11 mouse cellular contexts compared by ENCODE assay signal in the genomic region with DNA sequence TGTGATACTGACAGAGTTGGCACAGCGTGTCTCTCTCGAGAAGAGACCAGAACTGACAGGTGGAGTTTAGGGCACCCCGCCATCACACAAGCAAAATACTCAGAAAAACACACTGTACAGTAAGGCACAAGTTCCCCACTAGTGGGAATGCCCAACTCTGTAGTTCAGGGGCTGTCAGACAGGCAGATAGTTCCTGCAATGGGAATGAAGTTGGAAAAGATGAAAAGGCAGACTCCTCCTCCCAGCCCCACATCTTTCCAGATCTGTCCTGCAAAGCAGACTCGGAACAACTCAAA.
A peak's percentile ranks its signal among the peaks of the same experiment; 100 is the strongest.
DNase-seq lines count a peak whose midpoint lies in the region; ATAC-seq and TF ChIP-seq lines count a peak whose summit lies in the region.
"Had no signal": no experiment of that assay in that cellular context is flagged by ENCODE, and none has a peak within 500 bp of the region (broad histone marks: within the 10 kb centered on the region; RNA-seq: fewer than 3 reads in every experiment).

No protein-coding gene starts in this region.

- no peak overlapping the region for H3K4me2 ChIP-seq in hindbrain, postnatal 0 days (ENCODE audit: low read depth, low read length)
- no peak overlapping the region for H3K4me2 ChIP-seq in hindbrain, embryonic 12.5 days (replicated peaks)
- H3K4me2 ChIP-seq in CH12.LX (ENCODE audit: insufficient read depth, low read depth, poor library complexity, severe bottlenecking): peak overlapping the region; percentile 59
- H3K4me2 ChIP-seq in limb, embryonic 12.5 days: no peak overlapping the region; the same call in 1 of the 2 replicates
- H3K4me2 ChIP-seq: midbrain, embryonic 11.5 days had no signal

- no peak for TF ChIP-seq RAD21 in CH12.LX (IDR thresholded peaks at IDR 0.05; ENCODE audit: low read depth, low read length)

- H3K4me3 ChIP-seq in hindbrain, postnatal 0 days (ENCODE audit: low read length): no peak overlapping the region
- H3K4me3 ChIP-seq in hindbrain, embryonic 12.5 days: no peak overlapping the region
- no peak overlapping the region for H3K4me3 ChIP-seq in CH12.LX (replicated peaks in 1 of 3; ENCODE audit: low read depth in 2 of 3, low read length in 2 of 3, poor library complexity in 1 of 3)
- no peak overlapping the region for H3K4me3 ChIP-seq in embryonic facial prominence, embryonic 10.5 days
- no peak overlapping the region for H3K4me3 ChIP-seq in limb, embryonic 12.5 days (replicated peaks)

- no peak for DNase-seq in hindbrain, postnatal 0 days (ENCODE audit: low spot score)
- DNase-seq in CH12.LX (ENCODE audit: extremely low read depth): no peak
- no peak for DNase-seq in embryonic facial prominence, embryonic 10.5 days (ENCODE audit: low spot score)
- no peak for DNase-seq in adipocyte (ENCODE audit: low spot score)
- DNase-seq in gastrocnemius, postnatal 25 days: no peak
- no peak for DNase-seq in frontal cortex, postnatal 14 days (ENCODE audit: low spot score in 2 of 2)
- DNase-seq: cerebellum, adult 9-11 months; left cerebral cortex, postnatal 4 days had no signal

- no peaks in the 10 kb centered on the region for H3K4me1 ChIP-seq in hindbrain, postnatal 0 days (ENCODE audit: insufficient read depth, low read length)
- H3K4me1 ChIP-seq in hindbrain, embryonic 12.5 days: peaks cover 9% of the 10 kb centered on the region
- peaks cover 4 to 37% of the 10 kb centered on the region in 2 experiments; a peak in 3 of 4 replicates for H3K4me1 ChIP-seq in CH12.LX (ENCODE audit: control insufficient read depth in 1 of 2, insufficient read depth in 2 of 2)
- peaks cover 22% of the 10 kb centered on the region for H3K4me1 ChIP-seq in embryonic facial prominence, embryonic 10.5 days
- peaks cover 5% of the 10 kb centered on the region; the same call in 1 of the 2 replicates for H3K4me1 ChIP-seq in limb, embryonic 12.5 days (replicated peaks)

- no peaks in the 10 kb centered on the region for H3K27me3 ChIP-seq in hindbrain, postnatal 0 days (ENCODE audit: insufficient read depth, low read length)
- no peaks in the 10 kb centered on the region for H3K27me3 ChIP-seq in hindbrain, embryonic 12.5 days
- peaks cover 70% of the 10 kb centered on the region for H3K27me3 ChIP-seq in CH12.LX (replicated peaks)
- H3K27me3 ChIP-seq in embryonic facial prominence, embryonic 10.5 days (replicated peaks; ENCODE audit: low read depth, poor library complexity, severe bottlenecking): peaks cover 11% of the 10 kb centered on the region
- peaks cover 10% of the 10 kb centered on the region for H3K27me3 ChIP-seq in limb, embryonic 12.5 days

- no peak overlapping the region for H3K27ac ChIP-seq in hindbrain, postnatal 0 days
- H3K27ac ChIP-seq in hindbrain, embryonic 12.5 days: no peak overlapping the region
- H3K27ac ChIP-seq in CH12.LX (ENCODE audit: insufficient read depth, low read depth): no peak overlapping the region
- H3K27ac ChIP-seq in embryonic facial prominence, embryonic 10.5 days (replicated peaks): peak overlapping the region; percentile 70; the same call in 1 of the 2 replicates
- no peak overlapping the region for H3K27ac ChIP-seq in limb, embryonic 12.5 days

- no peak for TF ChIP-seq EP300 in CH12.LX (IDR thresholded peaks at IDR 0.05; ENCODE audit: low read length)

- no peak for TF ChIP-seq POLR2A in CH12.LX (IDR thresholded peaks at IDR 0.05; ENCODE audit: low read depth, low read length)

- dilution Hi-C loops in CH12.LX (cut with MboI; ENCODE audit: extremely low pct_ligation_motif_present, extremely low pct_unique_long_range_greater_than_20kb, low sequenced_read_pairs): no loop called here

- no peaks in the 10 kb centered on the region for H3K36me3 ChIP-seq in hindbrain, postnatal 0 days (ENCODE audit: insufficient read depth, low read length)
- no peaks in the 10 kb centered on the region for H3K36me3 ChIP-seq in hindbrain, embryonic 12.5 days
- no peaks in the 10 kb centered on the region for H3K36me3 ChIP-seq in CH12.LX (replicated peaks in 1 of 2; ENCODE audit: control insufficient read depth in 1 of 2, insufficient read depth in 1 of 2, low read length in 1 of 2)
- H3K36me3 ChIP-seq in embryonic facial prominence, embryonic 10.5 days (replicated peaks): no peaks in the 10 kb centered on the region
- H3K36me3 ChIP-seq in limb, embryonic 12.5 days: no peaks in the 10 kb centered on the region

- TF ChIP-seq CTCF in hindbrain, postnatal 0 days (IDR thresholded peaks at IDR 0.05; ENCODE audit: low read depth): no peak
- no peak for TF ChIP-seq CTCF in CH12.LX (conservative IDR thresholded peaks at IDR 0.05 in 1 of 2, IDR thresholded peaks at IDR 0.05 in 1 of 2; ENCODE audit: low read depth in 2 of 2, low read length in 2 of 2)

- WGBS in hindbrain, postnatal 0 days: 72% methylated on average over 4 of the region's 4 CpGs
- 90% methylated on average over 4 of the region's 4 CpGs for WGBS in hindbrain, embryonic 12.5 days
- WGBS in embryonic facial prominence, embryonic 10.5 days: 89% methylated on average over 4 of the region's 4 CpGs
- 86% methylated on average over 4 of the region's 4 CpGs for WGBS in limb, embryonic 12.5 days

- peak; percentile 18; the same call in 1 of the 2 replicates for ATAC-seq in hindbrain, postnatal 0 days
- ATAC-seq in hindbrain, embryonic 12.5 days (ENCODE audit: low FRiP score): no peak
- ATAC-seq in limb, embryonic 12.5 days (ENCODE audit: insufficient number of reproducible peaks, insufficient read depth, low FRiP score, low TSS enrichment, low read depth): no peak; the same call in 1 of the 2 replicates

- in situ Hi-C loops in CH12.LX (cut with MboI; ENCODE audit: low pct_ligation_motif_present, low pct_unique_long_range_greater_than_20kb, low sequenced_read_pairs): no loop called here

- no peaks in the 10 kb centered on the region for H3K79me2 ChIP-seq in CH12.LX (replicated peaks; ENCODE audit: control insufficient read depth, extremely low read depth, insufficient read depth, poor library complexity, severe bottlenecking)

- H3K9ac ChIP-seq in hindbrain, postnatal 0 days (replicated peaks; ENCODE audit: low read length): no peak overlapping the region
- no peak overlapping the region for H3K9ac ChIP-seq in hindbrain, embryonic 12.5 days
- no peak overlapping the region for H3K9ac ChIP-seq in CH12.LX (ENCODE audit: insufficient read depth, low read depth)
- 0 out of 2 replicates have a peak overlapping the region, but pooled peaks have one; percentile 4 for H3K9ac ChIP-seq in limb, embryonic 12.5 days (replicated peaks)

- H3K9me3 ChIP-seq in hindbrain, postnatal 0 days (ENCODE audit: low read length): no peaks in the 10 kb centered on the region
- H3K9me3 ChIP-seq in hindbrain, embryonic 12.5 days (replicated peaks): no peaks in the 10 kb centered on the region
- peaks cover 10% of the 10 kb centered on the region for H3K9me3 ChIP-seq in CH12.LX (replicated peaks; ENCODE audit: low read length)
- peaks cover 3% of the 10 kb centered on the region; the same call in 1 of the 2 replicates for H3K9me3 ChIP-seq in embryonic facial prominence, embryonic 10.5 days
- no peaks in the 10 kb centered on the region for H3K9me3 ChIP-seq in limb, embryonic 12.5 days

TF ChIP-seq in CH12.LX, 34 proteins besides CTCF, POLR2A, EP300 and RAD21:
- no peak for TF ChIP-seq ZMIZ1 (IDR thresholded peaks at IDR 0.05; ENCODE audit: low read depth, low read length)
- no peak for TF ChIP-seq MAZ (IDR thresholded peaks at IDR 0.05; ENCODE audit: low read depth, low read length)
TF ChIP-seq in CH12.LX: peak in this region for 0.
